Mouse (Mus musculus): ENCODE results near the gene Zfp865.

DNA sequence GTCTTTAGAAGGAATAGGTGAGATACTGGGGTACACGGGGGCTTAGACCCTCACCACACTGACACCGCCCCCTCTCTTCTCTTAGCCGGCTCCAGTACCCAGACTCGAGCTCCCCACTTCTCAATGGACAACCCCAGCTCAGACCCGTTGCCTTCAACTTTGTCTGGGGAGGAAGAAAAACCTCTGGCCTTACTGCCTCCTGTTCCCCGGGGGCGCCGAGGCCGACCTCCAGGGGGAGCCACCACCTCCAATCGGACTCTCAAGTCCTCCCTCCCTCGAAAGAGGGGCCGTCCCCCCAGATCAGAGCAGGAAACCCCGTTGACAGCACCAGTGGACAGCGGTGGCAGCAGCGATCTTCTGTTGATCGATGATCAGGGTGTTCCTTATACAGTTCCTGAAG, 2.8 kb upstream of the Zfp865 start:
- TF ChIP-seq MAX (IDR thresholded peaks at IDR 0.05; ENCODE audit: low read depth), result no peak
- no peak for TF ChIP-seq POLR2A (IDR thresholded peaks at IDR 0.05; ENCODE audit: insufficient read length, low read depth)
- TF ChIP-seq SRF (IDR thresholded peaks at IDR 0.05; ENCODE audit: control insufficient read depth, insufficient read length, low read depth), result no peak
- no peak for TF ChIP-seq POLR2AphosphoS2 (IDR thresholded peaks at IDR 0.05; ENCODE audit: insufficient read length, low read depth)

Data from myocyte (in vitro differentiated cells).